Mouse (Mus musculus): ENCODE results near the gene Tas2r102. TPM values are rescaled to one million over a fixed set of nuclear protein-coding genes. Genes with fewer than 3 reads are reported as not detected.

Gene Tas2r102
- not detected in 2 replicates for polyA plus RNA-seq (2012; rRNA removed)

GRCm38 (mm10) chr6:132761831-132762230, at the start of gene Tas2r102:
Gene Tas2r102 (plus strand): TSS chr6:132762131.
- 96% methylated on average over 2 of the region's 2 CpGs for WGBS
- DNase-seq (ENCODE audit: low read depth, low spot score), result no peak

DNA sequence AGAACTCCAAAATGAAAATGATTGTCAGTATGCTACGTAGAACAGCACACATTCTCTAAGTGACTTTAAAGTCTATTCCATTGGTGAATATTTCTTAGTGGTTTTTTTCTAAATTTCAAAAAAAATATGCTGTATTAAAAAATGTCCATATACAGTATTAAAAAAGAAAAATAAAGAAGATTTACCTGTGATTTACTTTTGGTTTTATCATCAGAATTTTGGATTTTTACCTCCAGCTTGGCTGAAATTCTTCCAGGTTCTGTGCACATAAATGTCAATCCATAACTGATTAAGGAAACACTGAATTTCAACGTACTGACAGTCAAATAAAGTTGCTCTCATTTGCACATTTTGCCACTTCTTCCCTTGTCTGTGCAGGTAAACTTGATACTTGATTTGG, 24.0 kb upstream of the Tas2r102 start, which contains the start of gene Tas2r115:
Gene Tas2r115, minus strand, starts transcription at position 101 of the 400 bp plus-strand sequence.
- no peak for DNase-seq (ENCODE audit: low read depth, low spot score)
- WGBS, result 58% methylated on average over 2 of the region's 2 CpGs

- 77% methylated on average over 2 of the region's 2 CpGs for WGBS
- DNase-seq (ENCODE audit: low read depth, low spot score), result no peak
Measured at GRCm38 (mm10) chr6:132750206-132750605, 11.7 kb upstream of the Tas2r102 start.

GRCm38 (mm10) chr6:132754430-132754829, 7.5 kb upstream of the Tas2r102 start, which contains the start of gene Tas2r124:
Gene Tas2r124 (plus strand): TSS chr6:132754730.
- 77% methylated on average over 1 of the region's 1 CpGs for WGBS
- no peak for DNase-seq (ENCODE audit: low read depth, low spot score)

GRCm38 (mm10) chr6:132778062-132778461, 16.1 kb downstream of the Tas2r102 start, which contains the start of gene Tas2r136:
Gene Tas2r136 (minus strand): TSS chr6:132778162.
- no peak for DNase-seq (ENCODE audit: low read depth, low spot score)

DNA sequence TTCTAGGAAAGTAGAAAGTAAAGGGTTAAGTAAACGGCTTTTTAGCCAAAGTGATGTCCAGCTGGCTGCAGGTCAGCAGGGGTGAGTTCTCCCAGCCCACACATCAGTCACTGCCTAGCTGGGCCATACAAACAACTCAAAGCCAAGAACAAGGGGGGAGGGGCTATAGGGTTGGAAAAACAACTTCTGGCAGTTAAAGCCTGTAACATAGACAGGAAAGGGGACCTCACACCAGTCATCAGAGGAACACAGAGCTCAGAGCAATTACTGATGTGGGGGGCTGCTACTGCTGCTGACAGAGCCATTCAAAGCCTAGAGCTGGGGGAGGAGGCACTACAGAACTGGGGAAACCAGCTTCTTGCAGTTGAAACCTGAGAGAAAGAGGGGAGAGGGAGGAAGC, 33.5 kb downstream of the Tas2r102 start:
- 26% methylated on average over 1 of the region's 1 CpGs for WGBS

GRCm38 (mm10) chr6:132802518-132802917, 40.6 kb downstream of the Tas2r102 start, which contains the start of gene Tas2r117:
Gene Tas2r117 (plus strand): TSS chr6:132802818.
- WGBS, result 57% methylated on average over 1 of the region's 1 CpGs
- DNase-seq (ENCODE audit: low read depth, low spot score), result no peak

More for the DNA sequence above, 33.5 kb downstream of the Tas2r102 start:
- no peak for DNase-seq (ENCODE audit: low read depth, low spot score)

Other genes starting within 250 kb of the Tas2r102 start
- not detected in 2 replicates for gene Prh1, start 192.3 kb upstream of the Tas2r102 start, polyA plus RNA-seq (2012; rRNA removed)
- gene Prp2, start 166.2 kb upstream of the Tas2r102 start, polyA plus RNA-seq (2012; rRNA removed), result not detected in 2 replicates
- not detected in 2 replicates for gene A630073D07Rik, start 110.6 kb upstream of the Tas2r102 start, polyA plus RNA-seq (2012; rRNA removed)
- gene Tas2r120, start 105.2 kb upstream of the Tas2r102 start, polyA plus RNA-seq (2012; rRNA removed), result not detected in 2 replicates
- gene Tas2r121, start 61.1 kb upstream of the Tas2r102 start, polyA plus RNA-seq (2012; rRNA removed), result not detected in 2 replicates
- not detected in 2 replicates for gene Tas2r122, start 50.2 kb upstream of the Tas2r102 start, polyA plus RNA-seq (2012; rRNA removed)
- not detected in 2 replicates for gene Tas2r115, start 24.1 kb upstream of the Tas2r102 start, polyA plus RNA-seq (2012; rRNA removed)
- not detected in 2 replicates for gene Tas2r124, start 7.4 kb upstream of the Tas2r102 start, polyA plus RNA-seq (2012; rRNA removed)
- gene Tas2r136, start 16.0 kb downstream of the Tas2r102 start, polyA plus RNA-seq (2012; rRNA removed), result not detected in 2 replicates
- not detected in 2 replicates for gene Tas2r117, start 40.7 kb downstream of the Tas2r102 start, polyA plus RNA-seq (2012; rRNA removed)
- gene Tas2r123, start 85.0 kb downstream of the Tas2r102 start, polyA plus RNA-seq (2012; rRNA removed), result not detected in 2 replicates
- gene Tas2r116, start 93.3 kb downstream of the Tas2r102 start, polyA plus RNA-seq (2012; rRNA removed), result not detected in 2 replicates
- not detected in 2 replicates for gene Tas2r110, start 105.9 kb downstream of the Tas2r102 start, polyA plus RNA-seq (2012; rRNA removed)
- not detected in 2 replicates for gene Tas2r113, start 130.9 kb downstream of the Tas2r102 start, polyA plus RNA-seq (2012; rRNA removed)
- not detected in 2 replicates for gene Tas2r125, start 147.5 kb downstream of the Tas2r102 start, polyA plus RNA-seq (2012; rRNA removed)
- not detected in 2 replicates for gene Tas2r129, start 189.0 kb downstream of the Tas2r102 start, polyA plus RNA-seq (2012; rRNA removed)
- gene Tas2r131, start 195.8 kb downstream of the Tas2r102 start, polyA plus RNA-seq (2012; rRNA removed), result not detected in 2 replicates
- gene Tas2r109, start 218.8 kb downstream of the Tas2r102 start, polyA plus RNA-seq (2012; rRNA removed), result not detected in 2 replicates

All from large intestine, adult 2 months (tissue).